Mouse (Mus musculus): Measurements from ENCODE around the gene Tarm1. TPM values are rescaled to one million over a fixed set of nuclear protein-coding genes. Genes with fewer than 3 reads are reported as not detected.
A peak's percentile ranks its signal among the peaks of the same experiment; 100 is the strongest.

Tarm1 gene
- total and polyA plus RNA-seq, 2 experiments from 2014 or later, result 0.10 TPM; not detected in 1

DNA sequence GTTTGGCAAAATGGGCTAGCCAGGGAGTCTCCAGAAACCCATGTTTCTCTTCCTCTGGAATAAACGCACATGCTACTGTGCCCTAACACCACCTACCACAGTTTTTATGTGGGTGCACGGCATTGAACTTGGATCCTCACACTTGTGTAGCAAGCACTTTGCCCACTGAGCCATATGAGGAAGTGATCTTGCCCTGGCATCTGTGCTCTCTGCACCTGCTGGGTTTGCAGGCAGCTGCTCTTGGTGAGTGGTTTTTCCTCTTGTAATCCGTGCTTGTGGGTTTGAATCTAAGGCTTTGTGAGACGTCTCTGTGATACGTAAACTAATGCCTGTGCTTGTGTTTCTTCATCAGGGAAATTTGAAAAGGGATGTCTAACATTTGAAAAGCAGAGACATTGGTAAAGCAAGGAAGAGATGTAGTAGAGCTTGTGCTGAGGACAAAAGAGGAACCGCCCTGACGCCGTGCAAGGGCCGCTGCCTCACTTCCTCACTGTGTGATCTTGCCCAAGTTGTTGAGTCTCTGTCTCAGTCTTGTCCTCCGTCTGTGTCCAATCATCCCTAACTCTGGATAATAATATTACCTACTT, 59.9 kb downstream of the Tarm1 start:
- ATAC-seq, result no peak
- H3K9me3 ChIP-seq (ENCODE audit: low read length), result no peaks in the 10 kb centered on the region
- WGBS, result 79% methylated on average over 10 of the region's 10 CpGs

GRCm38 (mm10) chr7:3440526-3440925, 61.9 kb downstream of the Tarm1 start:
- no peaks in the 10 kb centered on the region for H3K36me3 ChIP-seq (ENCODE audit: insufficient read depth, low read length)
- no peaks in the 10 kb centered on the region for H3K4me1 ChIP-seq (ENCODE audit: insufficient read depth, low read length)
- no peaks in the 10 kb centered on the region for H3K27me3 ChIP-seq (ENCODE audit: insufficient read depth, low read length)
- TF ChIP-seq CTCF (IDR thresholded peaks at IDR 0.05; ENCODE audit: low read depth), result no peak
- ATAC-seq (peak; percentile 56; the same call in 1 of the 2 replicates), DNase-seq (ENCODE audit: low spot score) (peak; percentile 70)
- H3K9ac ChIP-seq (replicated peaks; ENCODE audit: low read length), result no peak overlapping the region
- H3K27ac ChIP-seq, result no peak overlapping the region
- H3K9me3 ChIP-seq (ENCODE audit: low read length), result no peaks in the 10 kb centered on the region
- H3K4me3 ChIP-seq (ENCODE audit: low read length), result no peak overlapping the region
- H3K4me2 ChIP-seq (ENCODE audit: low read depth, low read length), result no peak overlapping the region
- WGBS, result 43% methylated on average over 8 of the region's 8 CpGs

More for the DNA sequence above, 59.9 kb downstream of the Tarm1 start:
- H3K4me3 ChIP-seq (ENCODE audit: low read length), result no peak overlapping the region
- DNase-seq (ENCODE audit: low spot score), result no peak
- no peak overlapping the region for H3K27ac ChIP-seq
- no peak for TF ChIP-seq CTCF (IDR thresholded peaks at IDR 0.05; ENCODE audit: low read depth)
- no peak overlapping the region for H3K9ac ChIP-seq (replicated peaks; ENCODE audit: low read length)
- no peaks in the 10 kb centered on the region for H3K36me3 ChIP-seq (ENCODE audit: insufficient read depth, low read length)
- no peaks in the 10 kb centered on the region for H3K27me3 ChIP-seq (ENCODE audit: insufficient read depth, low read length)
- no peaks in the 10 kb centered on the region for H3K4me1 ChIP-seq (ENCODE audit: insufficient read depth, low read length)
- no peak overlapping the region for H3K4me2 ChIP-seq (ENCODE audit: low read depth, low read length)

GRCm38 (mm10) chr7:3439984-3440383, 62.4 kb downstream of the Tarm1 start:
- no peaks in the 10 kb centered on the region for H3K4me1 ChIP-seq (ENCODE audit: insufficient read depth, low read length)
- TF ChIP-seq CTCF (IDR thresholded peaks at IDR 0.05; ENCODE audit: low read depth), result no peak
- no peaks in the 10 kb centered on the region for H3K27me3 ChIP-seq (ENCODE audit: insufficient read depth, low read length)
- H3K4me2 ChIP-seq (ENCODE audit: low read depth, low read length), result no peak overlapping the region
- no peak for DNase-seq (ENCODE audit: low spot score)
- H3K9me3 ChIP-seq (ENCODE audit: low read length), result no peaks in the 10 kb centered on the region
- ATAC-seq, result no peak
- H3K9ac ChIP-seq (replicated peaks; ENCODE audit: low read length), result no peak overlapping the region
- WGBS, result 89% methylated on average over 10 of the region's 11 CpGs
- H3K36me3 ChIP-seq (ENCODE audit: insufficient read depth, low read length), result no peaks in the 10 kb centered on the region
- H3K4me3 ChIP-seq (ENCODE audit: low read length), result no peak overlapping the region
- H3K27ac ChIP-seq, result no peak overlapping the region

DNA sequence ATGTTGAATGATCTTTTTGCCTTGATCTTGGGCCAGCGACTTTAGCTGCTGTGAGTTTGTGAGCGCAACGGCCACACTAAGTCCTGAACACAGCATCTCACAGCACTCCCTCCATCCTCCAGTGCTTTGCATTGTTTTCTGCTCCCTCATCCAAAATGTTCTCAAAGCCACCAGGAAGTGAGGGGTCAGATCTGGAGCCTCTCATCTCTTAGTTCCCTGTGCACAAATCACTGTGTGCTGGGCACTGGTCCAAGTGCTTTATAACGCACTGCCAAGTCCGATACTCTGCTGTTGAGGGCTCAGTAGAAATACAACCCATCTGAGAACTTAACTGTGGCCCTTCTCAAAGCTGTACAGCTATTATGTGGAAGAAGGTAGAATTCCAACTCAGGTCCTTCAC, 64.5 kb downstream of the Tarm1 start:
- DNase-seq (ENCODE audit: low spot score) (no peak), ATAC-seq (no peak)
- H3K27me3 ChIP-seq (ENCODE audit: insufficient read depth, low read length), result no peaks in the 10 kb centered on the region
- TF ChIP-seq CTCF (IDR thresholded peaks at IDR 0.05; ENCODE audit: low read depth), result no peak
- no peaks in the 10 kb centered on the region for H3K36me3 ChIP-seq (ENCODE audit: insufficient read depth, low read length)
- H3K4me1 ChIP-seq (ENCODE audit: insufficient read depth, low read length), result no peaks in the 10 kb centered on the region
- no peak overlapping the region for H3K27ac ChIP-seq
- WGBS, result 27% methylated on average over 5 of the region's 5 CpGs
- no peaks in the 10 kb centered on the region for H3K9me3 ChIP-seq (ENCODE audit: low read length)
- no peak overlapping the region for H3K4me2 ChIP-seq (ENCODE audit: low read depth, low read length)
- H3K9ac ChIP-seq (replicated peaks; ENCODE audit: low read length), result no peak overlapping the region
- H3K4me3 ChIP-seq (ENCODE audit: low read length), result no peak overlapping the region

Other genes with a start within 250 kb of the Tarm1 start
- 22.6 and 42.7 TPM in 2 replicates for gene Myadm, start 213.5 kb downstream of the Tarm1 start, total RNA-seq (2014; rRNA removed)
- gene Myadm, start 213.5 kb downstream of the Tarm1 start, polyA plus RNA-seq (2015; fragmentation: Nextera tagmentation; extraction: Ambion mirVana), result 25.9 and 29.1 TPM in 2 replicates
- gene Prkcg, start 213.4 kb downstream of the Tarm1 start, total RNA-seq (2014; rRNA removed), result 6.7 and 8.0 TPM in 2 replicates
- gene Prkcg, start 213.4 kb downstream of the Tarm1 start, polyA plus RNA-seq (2015; fragmentation: Nextera tagmentation; extraction: Ambion mirVana), result 4.2 and 5.7 TPM in 2 replicates
- 115 and 116 TPM in 2 replicates for gene Cacng7, start 169.7 kb downstream of the Tarm1 start, total RNA-seq (2014; rRNA removed)
- gene Cacng7, start 169.7 kb downstream of the Tarm1 start, polyA plus RNA-seq (2015; fragmentation: Nextera tagmentation; extraction: Ambion mirVana), result 4.0 and 4.6 TPM in 2 replicates
- 36.5 and 49.0 TPM in 2 replicates for gene Cacng8, start 111.9 kb downstream of the Tarm1 start, total RNA-seq (2014; rRNA removed)
- gene Cacng8, start 111.9 kb downstream of the Tarm1 start, polyA plus RNA-seq (2015; fragmentation: Nextera tagmentation; extraction: Ambion mirVana), result 15.0 and 16.1 TPM in 2 replicates
- gene Cacng6, start 78.4 kb downstream of the Tarm1 start, total RNA-seq (2014; rRNA removed), result not detected in 2 replicates
- 0.26 and 0.28 TPM in 2 replicates for gene Cacng6, start 78.4 kb downstream of the Tarm1 start, polyA plus RNA-seq (2015; fragmentation: Nextera tagmentation; extraction: Ambion mirVana)
- gene Oscar, start 113.5 kb upstream of the Tarm1 start, total RNA-seq (2014; rRNA removed), result 0.50 and 1.1 TPM in 2 replicates
- 0.35 and 0.60 TPM in 2 replicates for gene Oscar, start 113.5 kb upstream of the Tarm1 start, polyA plus RNA-seq (2015; fragmentation: Nextera tagmentation; extraction: Ambion mirVana)
- gene Ndufa3, start 114.7 kb upstream of the Tarm1 start, total RNA-seq (2014; rRNA removed), result 235 and 572 TPM in 2 replicates
- 664 and 717 TPM in 2 replicates for gene Ndufa3, start 114.7 kb upstream of the Tarm1 start, polyA plus RNA-seq (2015; fragmentation: Nextera tagmentation; extraction: Ambion mirVana)
- gene Tfpt, start 127.3 kb upstream of the Tarm1 start, total RNA-seq (2014; rRNA removed), result 14.2 and 17.3 TPM in 2 replicates
- gene Tfpt, start 127.3 kb upstream of the Tarm1 start, polyA plus RNA-seq (2015; fragmentation: Nextera tagmentation; extraction: Ambion mirVana), result 31.4 and 35.9 TPM in 2 replicates
- gene Prpf31, start 127.4 kb upstream of the Tarm1 start, total RNA-seq (2014; rRNA removed), result 48.6 and 50.8 TPM in 2 replicates
- gene Prpf31, start 127.4 kb upstream of the Tarm1 start, polyA plus RNA-seq (2015; fragmentation: Nextera tagmentation; extraction: Ambion mirVana), result 77.6 and 78.6 TPM in 2 replicates
- gene Cnot3, start 142.6 kb upstream of the Tarm1 start, total RNA-seq (2014; rRNA removed), result 23.7 and 26.0 TPM in 2 replicates
- 26.4 and 29.8 TPM in 2 replicates for gene Cnot3, start 142.6 kb upstream of the Tarm1 start, polyA plus RNA-seq (2015; fragmentation: Nextera tagmentation; extraction: Ambion mirVana)
- 2.2 and 3.6 TPM in 2 replicates for gene Leng1, start 163.2 kb upstream of the Tarm1 start, total RNA-seq (2014; rRNA removed)
- gene Leng1, start 163.2 kb upstream of the Tarm1 start, polyA plus RNA-seq (2015; fragmentation: Nextera tagmentation; extraction: Ambion mirVana), result 10.9 and 13.2 TPM in 2 replicates
- 3.5 and 4.2 TPM in 2 replicates for gene Tmc4, start 174.9 kb upstream of the Tarm1 start, total RNA-seq (2014; rRNA removed)
- gene Tmc4, start 174.9 kb upstream of the Tarm1 start, polyA plus RNA-seq (2015; fragmentation: Nextera tagmentation; extraction: Ambion mirVana), result 3.5 and 4.4 TPM in 2 replicates
- 408 and 417 TPM in 2 replicates for gene Tsen34, start 190.2 kb upstream of the Tarm1 start, total RNA-seq (2014; rRNA removed)
- gene Tsen34, start 190.2 kb upstream of the Tarm1 start, polyA plus RNA-seq (2015; fragmentation: Nextera tagmentation; extraction: Ambion mirVana), result 254 and 255 TPM in 2 replicates
- 212 and 229 TPM in 2 replicates for gene Mboat7, start 190.9 kb upstream of the Tarm1 start, total RNA-seq (2014; rRNA removed)
- gene Mboat7, start 190.9 kb upstream of the Tarm1 start, polyA plus RNA-seq (2015; fragmentation: Nextera tagmentation; extraction: Ambion mirVana), result 117 and 119 TPM in 2 replicates
- 545 and 569 TPM in 2 replicates for gene Rps9, start 201.4 kb upstream of the Tarm1 start, total RNA-seq (2014; rRNA removed)
- 743 and 752 TPM in 2 replicates for gene Rps9, start 201.4 kb upstream of the Tarm1 start, polyA plus RNA-seq (2015; fragmentation: Nextera tagmentation; extraction: Ambion mirVana)
- 0.37 TPM in 1 of 2 replicates, not detected in the other for gene Pirb, start 217.8 kb upstream of the Tarm1 start, total RNA-seq (2014; rRNA removed)
- gene Pirb, start 217.8 kb upstream of the Tarm1 start, polyA plus RNA-seq (2015; fragmentation: Nextera tagmentation; extraction: Ambion mirVana), result 0.39 and 0.47 TPM in 2 replicates